Mouse (Mus musculus): ENCODE measurements around the gene Rnf150. TPM values are rescaled to one million over a fixed set of nuclear protein-coding genes. Genes with fewer than 3 reads are reported as not detected.

Gene Rnf150
- total and polyA plus RNA-seq, 3 experiments, result 0.13 to 0.50 (median 0.39) TPM

- no peak overlapping the region for H3K4me3 ChIP-seq (replicated peaks in 1 of 3; ENCODE audit: low read depth in 2 of 3, low read length in 2 of 3, poor library complexity in 1 of 3)
- H3K4me1 ChIP-seq (ENCODE audit: control insufficient read depth in 1 of 2, insufficient read depth in 2 of 2), result peaks cover 20 to 29% of the 10 kb centered on the region in 2 experiments
- H3K36me3 ChIP-seq (replicated peaks in 1 of 2; ENCODE audit: control insufficient read depth in 1 of 2, insufficient read depth in 1 of 2, low read length in 1 of 2), result no peaks in the 10 kb centered on the region
- no peak overlapping the region for H3K9ac ChIP-seq (ENCODE audit: insufficient read depth, low read depth)
- DNase-seq (ENCODE audit: extremely low read depth), result no peak
- TF ChIP-seq RCOR1 (conservative IDR thresholded peaks at IDR 0.05; ENCODE audit: low read depth, low read length) (no peak), BHLHE40 (IDR thresholded peaks at IDR 0.05; ENCODE audit: low read depth, low read length) (peak; percentile 30; the same call in 1 of the 2 replicates), MAX (IDR thresholded peaks at IDR 0.05; ENCODE audit: low read length) (no peak), RAD21 (IDR thresholded peaks at IDR 0.05; ENCODE audit: low read depth, low read length) (no peak), EP300 (IDR thresholded peaks at IDR 0.05; ENCODE audit: low read length) (peak; percentile 60; the same call in 1 of the 2 replicates), JUND (conservative IDR thresholded peaks at IDR 0.05; ENCODE audit: low read depth, low read length) (no peak), IRF4 (IDR thresholded peaks at IDR 0.05; ENCODE audit: low read depth, low read length) (peak; percentile 71)
- in situ Hi-C loops (cut with MboI; ENCODE audit: low pct_ligation_motif_present, low pct_unique_long_range_greater_than_20kb, low sequenced_read_pairs), result loop anchor here (5.0 kb wide), 1 partner anchor 73 kb away; no protein-coding TSS in a partner anchor
- H3K27ac ChIP-seq (ENCODE audit: insufficient read depth, low read depth), result no peak overlapping the region
- peaks cover 5% of the 10 kb centered on the region for H3K9me3 ChIP-seq (replicated peaks; ENCODE audit: low read length)
- dilution Hi-C loops (cut with MboI; ENCODE audit: extremely low pct_ligation_motif_present, extremely low pct_unique_long_range_greater_than_20kb, low sequenced_read_pairs), result no loop called here
- H3K79me2 ChIP-seq (replicated peaks; ENCODE audit: control insufficient read depth, extremely low read depth, insufficient read depth, poor library complexity, severe bottlenecking), result no peaks in the 10 kb centered on the region
- no peak overlapping the region for H3K4me2 ChIP-seq (ENCODE audit: insufficient read depth, low read depth, poor library complexity, severe bottlenecking)
- no peaks in the 10 kb centered on the region for H3K27me3 ChIP-seq (replicated peaks)
These were observed 240.8 kb downstream of the Rnf150 start for GRCm38 (mm10) chr8:83103968-83104367.

GRCm38 (mm10) chr8:83109756-83110155, 246.6 kb downstream of the Rnf150 start:
- H3K27me3 ChIP-seq (replicated peaks), result no peaks in the 10 kb centered on the region
- DNase-seq (ENCODE audit: extremely low read depth), result no peak
- TF ChIP-seq USF1 (IDR thresholded peaks at IDR 0.05; ENCODE audit: low read depth, low read length) (no peak), RAD21 (IDR thresholded peaks at IDR 0.05; ENCODE audit: low read depth, low read length) (no peak), KAT2A (IDR thresholded peaks at IDR 0.05; ENCODE audit: insufficient replicate concordance, low read length) (no peak), CHD1 (IDR thresholded peaks at IDR 0.05; ENCODE audit: low read depth, low read length) (no peak), TCF12 (IDR thresholded peaks at IDR 0.05; ENCODE audit: low read depth, low read length) (no peak), MAZ (IDR thresholded peaks at IDR 0.05; ENCODE audit: low read depth, low read length) (no peak), E2F4 (IDR thresholded peaks at IDR 0.05; ENCODE audit: insufficient replicate concordance, low read depth, low read length) (no peak), MEF2A (IDR thresholded peaks at IDR 0.05; ENCODE audit: borderline replicate concordance, low read depth, low read length) (no peak), SIN3A (IDR thresholded peaks at IDR 0.05; ENCODE audit: low read length) (no peak)
- H3K9ac ChIP-seq (ENCODE audit: insufficient read depth, low read depth), result no peak overlapping the region
- dilution Hi-C loops (cut with MboI; ENCODE audit: extremely low pct_ligation_motif_present, extremely low pct_unique_long_range_greater_than_20kb, low sequenced_read_pairs), result no loop called here
- no peak overlapping the region for H3K4me3 ChIP-seq (replicated peaks in 1 of 3; ENCODE audit: low read depth in 2 of 3, low read length in 2 of 3, poor library complexity in 1 of 3)
- H3K4me2 ChIP-seq (ENCODE audit: insufficient read depth, low read depth, poor library complexity, severe bottlenecking), result peak overlapping the region; percentile 24
- no peak overlapping the region for H3K27ac ChIP-seq (ENCODE audit: insufficient read depth, low read depth)
- in situ Hi-C loops (cut with MboI; ENCODE audit: low pct_ligation_motif_present, low pct_unique_long_range_greater_than_20kb, low sequenced_read_pairs), result no loop called here
- H3K79me2 ChIP-seq (replicated peaks; ENCODE audit: control insufficient read depth, extremely low read depth, insufficient read depth, poor library complexity, severe bottlenecking), result no peaks in the 10 kb centered on the region
- no peaks in the 10 kb centered on the region for H3K36me3 ChIP-seq (replicated peaks in 1 of 2; ENCODE audit: control insufficient read depth in 1 of 2, insufficient read depth in 1 of 2, low read length in 1 of 2)
- H3K4me1 ChIP-seq (ENCODE audit: control insufficient read depth in 1 of 2, insufficient read depth in 2 of 2), result peaks cover 21 to 36% of the 10 kb centered on the region in 2 experiments
- H3K9me3 ChIP-seq (replicated peaks; ENCODE audit: low read length), result peaks cover 12% of the 10 kb centered on the region

All from CH12.LX (cell line).